In the genomic region with DNA sequence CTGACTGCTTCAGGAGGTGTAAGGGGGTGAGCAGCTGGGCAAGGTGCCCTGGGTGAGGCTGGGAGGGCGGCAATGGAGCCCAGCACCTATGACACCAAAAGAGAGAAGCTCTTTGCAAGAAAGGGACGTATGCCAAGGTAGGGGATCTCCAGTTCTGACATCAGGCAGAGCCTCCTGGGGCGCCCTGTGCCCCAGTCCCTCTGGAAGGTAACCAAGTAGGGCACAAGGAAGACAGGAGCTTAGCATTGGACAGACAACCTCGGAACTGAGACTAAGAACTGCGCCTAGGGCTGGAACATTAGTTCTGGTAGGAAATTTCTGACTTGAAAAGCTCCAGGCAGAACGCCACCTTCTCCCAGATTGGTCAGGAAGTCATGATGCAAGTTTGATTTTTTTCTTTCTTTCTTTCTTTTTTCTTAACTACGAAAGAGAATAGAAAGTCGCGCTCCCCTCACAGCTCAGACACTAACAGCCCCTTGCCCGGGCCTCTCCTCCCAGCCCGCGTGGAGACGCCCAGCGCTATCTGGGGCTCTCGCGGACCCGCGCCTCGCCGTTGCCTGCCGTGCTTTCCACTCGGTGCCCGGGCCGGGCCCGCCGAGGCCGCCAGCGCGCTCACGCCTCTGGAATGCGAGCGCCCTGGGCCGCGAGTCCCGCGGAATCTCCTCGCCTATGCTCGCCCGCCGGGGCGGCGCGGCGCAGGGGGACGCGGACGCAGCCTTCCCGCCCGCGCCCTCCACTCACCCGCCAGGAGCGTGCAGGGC, we compare ENCODE assay signal across 8 mouse cellular contexts. TPM values are rescaled to one million over a fixed set of nuclear protein-coding genes. Genes with fewer than 3 reads are reported as not detected.
DNase-seq lines count a peak whose midpoint lies in the region; ATAC-seq lines count a peak whose summit lies in the region.

No protein-coding gene starts in this region.

- H3K9me3 ChIP-seq in forebrain, embryonic 13.5 days (replicated peaks), result no peaks in the 10 kb centered on the region
- no peaks in the 10 kb centered on the region for H3K9me3 ChIP-seq in liver, embryonic 15.5 days (replicated peaks)

- 5% methylated on average over 39 of the region's 52 CpGs for WGBS in forebrain, embryonic 13.5 days
- WGBS in liver, embryonic 15.5 days (ENCODE audit: insufficient replicate concordance), result 1% methylated on average over 52 of the region's 52 CpGs

- peaks cover 47% of the 10 kb centered on the region for H3K27me3 ChIP-seq in forebrain, embryonic 13.5 days
- no peaks in the 10 kb centered on the region for H3K27me3 ChIP-seq in liver, embryonic 15.5 days

- peak overlapping the region; percentile 64 for H3K9ac ChIP-seq in forebrain, embryonic 13.5 days
- H3K9ac ChIP-seq in liver, embryonic 15.5 days, result peak overlapping the region; percentile 97

- DNase-seq in adrenal gland, adult (ENCODE audit: inconsistent age in 2 of 2, low spot score in 1 of 2), result peak; percentile 67 to 86
- DNase-seq in adrenal gland, adult 8-10 months, result no peak
- peak; percentile 56 to 62 for DNase-seq in adrenal gland, adult 18-20 months (ENCODE audit: low spot score in 2 of 2)
- DNase-seq in induced T-regulatory cell, adult 2 months (ENCODE audit: low read depth), result peak; percentile 79
- peak; percentile 65 for DNase-seq in retina, embryonic 14.5 days (ENCODE audit: low spot score)
- DNase-seq in layer of hippocampus, adult 8-10 months (ENCODE audit: low spot score in 2 of 2), result no peak

- no peaks in the 10 kb centered on the region for H3K36me3 ChIP-seq in forebrain, embryonic 13.5 days (ENCODE audit: poor library complexity, severe bottlenecking)
- H3K36me3 ChIP-seq in liver, embryonic 15.5 days (replicated peaks), result no peaks in the 10 kb centered on the region; the same call in 1 of the 2 replicates

- H3K27ac ChIP-seq in forebrain, embryonic 13.5 days, result no peak overlapping the region
- H3K27ac ChIP-seq in liver, embryonic 15.5 days (replicated peaks), result peak overlapping the region; percentile 96

- peaks cover 18% of the 10 kb centered on the region for H3K4me1 ChIP-seq in forebrain, embryonic 13.5 days
- peaks cover 76% of the 10 kb centered on the region for H3K4me1 ChIP-seq in liver, embryonic 15.5 days (replicated peaks)

- H3K4me2 ChIP-seq in forebrain, embryonic 13.5 days, result peak overlapping the region; percentile 83
- H3K4me2 ChIP-seq in liver, embryonic 15.5 days, result peak overlapping the region; percentile 96

- H3K4me3 ChIP-seq in forebrain, embryonic 13.5 days, result peak overlapping the region; percentile 47
- peak overlapping the region; percentile 96 for H3K4me3 ChIP-seq in liver, embryonic 15.5 days (replicated peaks)

- peak; percentile 65; the same call in 1 of the 2 replicates for ATAC-seq in forebrain, embryonic 13.5 days
- ATAC-seq in liver, embryonic 15.5 days (ENCODE audit: insufficient read depth), result peak; percentile 35

RNA-seq across cellular contexts. Expression of a gene that starts 0.7 kb away (rescaled TPM):
- total RNA-seq in adrenal gland, adult 8-10 months (2022), result 10 to 100 TPM; 13.8 to 25.2 (median 18.5) TPM
- 10 to 100 TPM; 14.1 to 28.4 TPM for total RNA-seq in adrenal gland, adult 18-20 months (2021)
- polyA plus RNA-seq in forebrain, embryonic 13.5 days (2015; fragmentation: Nextera tagmentation; extraction: Ambion mirVana), result 1.4 and 2.0 TPM in 2 replicates
- polyA plus RNA-seq in liver, embryonic 15.5 days (2015; fragmentation: Nextera tagmentation; extraction: Ambion mirVana), result 12.4 and 17.4 TPM in 2 replicates
- 1 to 10 TPM; 4.6 to 7.0 (median 4.9) TPM for total RNA-seq in layer of hippocampus, adult 8-10 months (2022)

RNA-seq across cellular contexts. Expression of a gene that starts 17.4 kb away (rescaled TPM):
- 1 to 10 TPM; 4.8 to 9.9 (median 8.2) TPM for total RNA-seq in adrenal gland, adult 8-10 months (2022)
- total RNA-seq in adrenal gland, adult 18-20 months (2021), result 1 to 10 TPM; 4.7 to 4.9 TPM
- 29.1 and 32.3 TPM in 2 replicates for polyA plus RNA-seq in forebrain, embryonic 13.5 days (2015; fragmentation: Nextera tagmentation; extraction: Ambion mirVana)
- polyA plus RNA-seq in liver, embryonic 15.5 days (2015; fragmentation: Nextera tagmentation; extraction: Ambion mirVana), result 45.9 and 46.0 TPM in 2 replicates
- 1 to 10 TPM; 1.4 to 2.4 (median 1.7) TPM for total RNA-seq in layer of hippocampus, adult 8-10 months (2022)

RNA-seq across cellular contexts. Expression of a gene that starts 26.3 kb away (rescaled TPM):
- total RNA-seq in adrenal gland, adult 8-10 months (2022), result 100 to 1,000 TPM in 3 of 4 experiments, 10 to 100 TPM in 1; 83.4 to 110 (median 106) TPM
- total RNA-seq in adrenal gland, adult 18-20 months (2021), result 10 to 100 TPM; 71.3 to 71.7 TPM
- 193 and 198 TPM in 2 replicates for polyA plus RNA-seq in forebrain, embryonic 13.5 days (2015; fragmentation: Nextera tagmentation; extraction: Ambion mirVana)
- 187 and 214 TPM in 2 replicates for polyA plus RNA-seq in liver, embryonic 15.5 days (2015; fragmentation: Nextera tagmentation; extraction: Ambion mirVana)
- total RNA-seq in layer of hippocampus, adult 8-10 months (2022), result 10 to 100 TPM; 56.8 to 69.3 (median 60.2) TPM

Comparison
In these comparisons a context has a peak if more than half of its experiments do, and no peak if none do; other contexts are left out.
1. DNase-seq: peak in adrenal gland, adult (2 of 2), adrenal gland, adult 18-20 months (2 of 2), induced T-regulatory cell, adult 2 months (single experiment) and retina, embryonic 14.5 days (single experiment); none in adrenal gland, adult 8-10 months (single experiment) and layer of hippocampus, adult 8-10 months (0 of 2).